Mouse (Mus musculus): ENCODE data around the gene Ppp1r11. TPM values are rescaled to one million over a fixed set of nuclear protein-coding genes. Genes with fewer than 3 reads are reported as not detected.

Gene Ppp1r11
- polyA plus RNA-seq, 1 experiment, result 184 TPM

GRCm38 (mm10) chr17:36966875-36967274 is 15.3 kb upstream of the Ppp1r11 start:
- Histone ChIP-seq H3K4me1 (ENCODE audit: control insufficient read depth, insufficient read depth, low read length) (no peaks in the 10 kb centered on the region), H3K27ac (ENCODE audit: insufficient read depth, low read length) (no peak overlapping the region)
- TF ChIP-seq CTCF (IDR thresholded peaks at IDR 0.05; ENCODE audit: extremely low read depth, insufficient read depth, low read length) (no peak), POLR2A (IDR thresholded peaks at IDR 0.05; ENCODE audit: extremely low read depth, insufficient read depth, low read length) (no peak)

DNA sequence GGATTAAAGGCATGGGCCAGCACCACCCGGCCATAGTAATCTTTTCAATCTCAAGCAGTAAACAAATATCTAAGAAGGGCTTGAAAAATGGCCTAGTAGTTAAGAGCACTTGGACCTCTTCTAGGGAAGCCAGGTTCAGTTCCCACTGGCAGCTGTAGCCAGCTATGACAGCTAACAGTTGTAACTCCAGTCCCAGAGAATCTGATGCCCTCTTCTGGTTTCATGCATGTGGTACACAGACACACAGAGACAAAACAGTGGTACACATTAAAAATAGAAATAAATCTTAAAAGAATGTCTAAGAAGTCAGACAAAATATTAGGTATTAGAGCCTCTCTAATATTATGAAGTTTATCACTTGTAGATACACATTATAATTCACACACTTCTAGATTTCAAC is 9.6 kb upstream of the Ppp1r11 start:
- TF ChIP-seq CTCF (IDR thresholded peaks at IDR 0.05; ENCODE audit: extremely low read depth, insufficient read depth, low read length), result no peak
- TF ChIP-seq POLR2A (IDR thresholded peaks at IDR 0.05; ENCODE audit: extremely low read depth, insufficient read depth, low read length), result no peak
- Histone ChIP-seq H3K4me3 (ENCODE audit: insufficient read depth, low read length) (no peak overlapping the region), H3K27ac (ENCODE audit: insufficient read depth, low read length) (no peak overlapping the region), H3K4me1 (ENCODE audit: control insufficient read depth, insufficient read depth, low read length) (peaks cover 2% of the 10 kb centered on the region; the same call in 1 of the 2 replicates)

More at GRCm38 (mm10) chr17:36966875-36967274, 15.3 kb upstream of the Ppp1r11 start:
- H3K4me3 ChIP-seq (ENCODE audit: insufficient read depth, low read length), result no peak overlapping the region

DNA sequence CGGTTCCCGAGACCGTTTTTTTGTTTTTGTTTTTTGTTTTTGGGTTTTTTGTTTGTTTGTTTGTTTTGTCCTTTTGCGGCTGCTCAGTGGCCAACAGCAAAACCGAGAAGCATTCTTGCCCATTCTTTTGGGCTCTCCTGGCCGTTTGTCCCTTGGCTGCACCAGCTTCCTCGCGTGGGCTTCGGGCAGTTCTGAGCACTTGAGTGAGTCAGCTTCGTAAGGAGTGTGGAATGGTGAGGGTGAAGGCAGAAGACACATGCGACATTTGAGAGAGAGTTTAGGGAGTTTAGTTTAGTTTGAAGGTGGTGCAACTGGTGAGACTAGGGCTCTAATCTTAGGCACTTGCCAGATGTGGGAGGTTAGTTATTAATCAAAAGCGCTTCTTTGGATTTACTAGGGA is 7.3 kb upstream of the Ppp1r11 start:
- H3K4me3 ChIP-seq (ENCODE audit: insufficient read depth, low read length), result peak overlapping the region; percentile 91
- TF ChIP-seq POLR2A (IDR thresholded peaks at IDR 0.05; ENCODE audit: extremely low read depth, insufficient read depth, low read length) (no peak), CTCF (IDR thresholded peaks at IDR 0.05; ENCODE audit: extremely low read depth, insufficient read depth, low read length) (no peak)
- peaks cover 2% of the 10 kb centered on the region; the same call in 1 of the 2 replicates for H3K4me1 ChIP-seq (ENCODE audit: control insufficient read depth, insufficient read depth, low read length)
- H3K27ac ChIP-seq (ENCODE audit: insufficient read depth, low read length), result no peak overlapping the region

GRCm38 (mm10) chr17:36957999-36958743 is 6.6 kb upstream of the Ppp1r11 start, which contains the start of the genes Znrd1 and Znrd1as:
Znrd1 (minus strand) TSS chr17:36958559.
Znrd1as (plus strand) TSS chr17:36958592.
- H3K27ac ChIP-seq (ENCODE audit: insufficient read depth, low read length), result peak within 1 kb of the TSS; percentile 39
- TF ChIP-seq POLR2A (IDR thresholded peaks at IDR 0.05; ENCODE audit: extremely low read depth, insufficient read depth, low read length) (peak; percentile 74), CTCF (IDR thresholded peaks at IDR 0.05; ENCODE audit: extremely low read depth, insufficient read depth, low read length) (no peak)
- peak within 1 kb of the TSS; percentile 91 for H3K4me3 ChIP-seq (ENCODE audit: insufficient read depth, low read length)
- peaks cover 2% of the 10 kb centered on the region; the same call in 1 of the 2 replicates for H3K4me1 ChIP-seq (ENCODE audit: control insufficient read depth, insufficient read depth, low read length)

DNA sequence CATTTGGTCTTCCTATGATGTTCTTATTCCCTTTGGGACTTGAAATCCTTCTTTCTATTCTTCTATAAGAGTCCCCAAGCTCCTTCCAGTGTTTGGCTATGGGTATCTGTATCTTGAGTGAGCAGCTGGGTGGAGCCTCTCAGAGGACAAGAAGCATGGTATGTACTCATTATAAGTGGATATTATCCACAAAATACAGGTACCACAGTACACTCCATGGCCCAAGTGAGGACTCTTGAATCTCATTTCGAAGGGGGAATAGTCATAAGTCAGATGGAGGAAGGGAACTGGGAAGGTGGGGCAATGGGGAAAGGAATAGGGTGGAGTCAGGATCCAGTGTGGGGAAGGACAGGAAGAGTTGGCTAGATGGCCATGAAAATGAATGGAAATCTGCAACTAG is 1.5 kb upstream of the Ppp1r11 start:
- Histone ChIP-seq H3K4me1 (ENCODE audit: control insufficient read depth, insufficient read depth, low read length) (peaks cover 2% of the 10 kb centered on the region; the same call in 1 of the 2 replicates), H3K4me3 (ENCODE audit: insufficient read depth, low read length) (no peak overlapping the region), H3K27ac (ENCODE audit: insufficient read depth, low read length) (no peak overlapping the region)
- TF ChIP-seq CTCF (IDR thresholded peaks at IDR 0.05; ENCODE audit: extremely low read depth, insufficient read depth, low read length), result no peak
- TF ChIP-seq POLR2A (IDR thresholded peaks at IDR 0.05; ENCODE audit: extremely low read depth, insufficient read depth, low read length), result no peak

DNA sequence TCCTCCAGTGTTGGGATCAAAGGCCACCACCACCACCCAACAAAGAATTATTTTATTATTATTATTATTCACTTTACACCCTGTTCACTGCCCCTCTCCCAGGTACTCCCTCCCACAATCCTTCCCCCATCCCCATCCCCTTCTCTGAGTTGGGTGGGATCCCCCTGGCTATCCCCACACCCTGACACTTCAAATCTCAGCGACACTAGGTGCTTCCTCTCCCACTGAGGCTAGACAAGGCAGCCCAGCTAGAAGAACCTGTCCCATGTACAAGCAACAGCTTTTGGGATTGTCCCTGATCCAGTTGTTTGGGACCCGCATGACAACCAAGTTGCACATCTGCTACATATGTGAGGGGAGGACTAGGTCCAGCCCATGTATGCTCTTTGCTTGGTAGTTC is 1.1 kb upstream of the Ppp1r11 start:
- Histone ChIP-seq H3K4me3 (ENCODE audit: insufficient read depth, low read length) (no peak overlapping the region), H3K27ac (ENCODE audit: insufficient read depth, low read length) (no peak overlapping the region), H3K4me1 (ENCODE audit: control insufficient read depth, insufficient read depth, low read length) (peaks cover 2% of the 10 kb centered on the region; the same call in 1 of the 2 replicates)
- TF ChIP-seq CTCF (IDR thresholded peaks at IDR 0.05; ENCODE audit: extremely low read depth, insufficient read depth, low read length), result no peak
- no peak for TF ChIP-seq POLR2A (IDR thresholded peaks at IDR 0.05; ENCODE audit: extremely low read depth, insufficient read depth, low read length)

DNA sequence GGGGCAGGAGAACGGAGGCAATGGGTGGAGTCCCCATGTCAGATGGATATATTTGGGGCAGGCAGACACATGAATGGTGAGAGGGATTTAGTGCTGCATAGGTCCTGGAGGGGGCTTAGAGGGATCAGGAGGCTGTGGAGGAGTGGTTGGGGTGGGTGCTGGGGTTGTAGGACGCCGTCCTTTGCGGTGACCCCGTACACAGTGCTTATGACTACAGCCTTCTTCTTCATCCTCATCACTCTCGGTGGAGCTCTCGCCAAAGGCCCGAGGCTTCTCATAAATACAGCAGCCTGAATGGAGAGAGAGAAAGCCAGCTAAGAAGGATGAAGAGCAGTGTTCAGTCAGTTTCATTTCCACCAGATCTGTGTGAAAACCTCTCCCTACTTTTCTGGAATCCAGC is 2.3 kb downstream of the Ppp1r11 start:
- Histone ChIP-seq H3K4me3 (ENCODE audit: insufficient read depth, low read length) (no peak overlapping the region), H3K4me1 (ENCODE audit: control insufficient read depth, insufficient read depth, low read length) (0 out of 2 replicates have a peak, but pooled peaks cover 2% of the 10 kb centered on the region), H3K27ac (ENCODE audit: insufficient read depth, low read length) (no peak overlapping the region)
- no peak for TF ChIP-seq CTCF (IDR thresholded peaks at IDR 0.05; ENCODE audit: extremely low read depth, insufficient read depth, low read length)

GRCm38 (mm10) chr17:36948286-36948685 is 3.3 kb downstream of the Ppp1r11 start:
- no peak for TF ChIP-seq CTCF (IDR thresholded peaks at IDR 0.05; ENCODE audit: extremely low read depth, insufficient read depth, low read length)
- TF ChIP-seq POLR2A (IDR thresholded peaks at IDR 0.05; ENCODE audit: extremely low read depth, insufficient read depth, low read length), result no peak
- Histone ChIP-seq H3K27ac (ENCODE audit: insufficient read depth, low read length) (no peak overlapping the region), H3K4me1 (ENCODE audit: control insufficient read depth, insufficient read depth, low read length) (0 out of 2 replicates have a peak, but pooled peaks cover 2% of the 10 kb centered on the region), H3K4me3 (ENCODE audit: insufficient read depth, low read length) (no peak overlapping the region)

DNA sequence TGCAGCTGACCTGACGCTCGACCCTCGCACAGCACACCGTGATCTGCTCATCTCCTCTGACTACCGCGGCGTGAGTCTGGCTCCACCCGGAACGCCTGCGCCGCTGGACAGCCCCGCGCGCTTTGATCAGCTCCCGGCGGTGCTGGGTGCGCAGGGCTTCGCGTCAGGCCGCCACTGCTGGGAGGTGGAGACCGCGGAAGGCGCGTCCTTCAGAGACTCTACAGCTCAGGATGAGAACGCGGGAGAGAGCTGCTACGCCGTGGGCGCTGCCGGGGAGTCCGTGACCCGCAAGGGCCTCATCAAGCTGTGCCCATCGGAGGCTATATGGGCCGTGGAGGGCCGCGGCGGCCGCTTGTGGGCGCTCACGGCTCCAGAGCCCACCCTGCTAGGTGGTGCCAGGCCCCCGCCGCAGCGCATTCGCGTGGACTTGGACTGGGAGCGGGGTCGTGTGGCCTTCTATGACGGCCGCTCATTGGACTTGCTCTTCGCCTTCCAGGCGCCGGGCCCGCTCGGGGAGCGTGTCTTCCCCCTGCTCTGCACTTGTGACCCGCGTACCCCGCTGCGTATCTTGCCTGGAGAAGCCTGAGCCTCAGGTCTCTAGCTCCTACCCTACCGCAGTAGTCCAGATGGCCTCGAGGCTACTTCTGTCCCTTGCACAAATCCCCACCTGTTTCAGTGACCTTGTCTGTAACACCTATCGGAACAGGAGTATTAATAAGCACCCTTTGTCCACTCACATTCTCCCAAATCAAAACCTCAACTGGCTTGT is 4.3 kb downstream of the Ppp1r11 start:
- no peak for TF ChIP-seq CTCF (IDR thresholded peaks at IDR 0.05; ENCODE audit: extremely low read depth, insufficient read depth, low read length)
- peak; percentile 33 for TF ChIP-seq POLR2A (IDR thresholded peaks at IDR 0.05; ENCODE audit: extremely low read depth, insufficient read depth, low read length)
- Histone ChIP-seq H3K4me3 (ENCODE audit: insufficient read depth, low read length) (peak overlapping the region; percentile 69), H3K27ac (ENCODE audit: insufficient read depth, low read length) (peak overlapping the region; percentile 72), H3K4me1 (ENCODE audit: control insufficient read depth, insufficient read depth, low read length) (0 out of 2 replicates have a peak, but pooled peaks cover 2% of the 10 kb centered on the region)

Measured in cortical plate, adult 2 months (tissue).